Mouse (Mus musculus): ENCODE measurements around the gene Chst4. TPM values are rescaled to one million over a fixed set of nuclear protein-coding genes. Genes with fewer than 3 reads are reported as not detected.

Chst4 gene
- not detected for total RNA-seq (2023)

DNA sequence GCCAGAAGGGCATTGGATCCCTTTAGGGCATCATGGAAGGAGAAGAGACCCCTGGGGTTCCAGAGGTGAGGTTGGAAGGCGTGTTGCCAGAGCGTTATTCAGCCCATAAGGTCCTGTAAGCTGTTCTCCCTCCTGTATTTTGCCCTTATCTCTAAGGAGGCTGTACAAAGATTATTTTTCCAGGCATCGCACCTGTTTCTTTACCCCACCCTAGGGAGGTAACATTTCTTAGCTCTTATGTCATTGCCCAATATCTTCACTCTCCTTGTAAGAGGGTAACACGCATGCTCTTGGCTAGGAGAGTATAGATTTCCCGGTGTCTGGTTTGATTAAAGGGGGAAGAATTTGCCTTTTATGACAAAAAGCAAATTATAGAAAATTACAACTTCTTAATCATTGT is at the start of gene Chst4:
Gene Chst4 (minus strand): TSS at position 82 of the 400 bp plus-strand sequence.

DNA sequence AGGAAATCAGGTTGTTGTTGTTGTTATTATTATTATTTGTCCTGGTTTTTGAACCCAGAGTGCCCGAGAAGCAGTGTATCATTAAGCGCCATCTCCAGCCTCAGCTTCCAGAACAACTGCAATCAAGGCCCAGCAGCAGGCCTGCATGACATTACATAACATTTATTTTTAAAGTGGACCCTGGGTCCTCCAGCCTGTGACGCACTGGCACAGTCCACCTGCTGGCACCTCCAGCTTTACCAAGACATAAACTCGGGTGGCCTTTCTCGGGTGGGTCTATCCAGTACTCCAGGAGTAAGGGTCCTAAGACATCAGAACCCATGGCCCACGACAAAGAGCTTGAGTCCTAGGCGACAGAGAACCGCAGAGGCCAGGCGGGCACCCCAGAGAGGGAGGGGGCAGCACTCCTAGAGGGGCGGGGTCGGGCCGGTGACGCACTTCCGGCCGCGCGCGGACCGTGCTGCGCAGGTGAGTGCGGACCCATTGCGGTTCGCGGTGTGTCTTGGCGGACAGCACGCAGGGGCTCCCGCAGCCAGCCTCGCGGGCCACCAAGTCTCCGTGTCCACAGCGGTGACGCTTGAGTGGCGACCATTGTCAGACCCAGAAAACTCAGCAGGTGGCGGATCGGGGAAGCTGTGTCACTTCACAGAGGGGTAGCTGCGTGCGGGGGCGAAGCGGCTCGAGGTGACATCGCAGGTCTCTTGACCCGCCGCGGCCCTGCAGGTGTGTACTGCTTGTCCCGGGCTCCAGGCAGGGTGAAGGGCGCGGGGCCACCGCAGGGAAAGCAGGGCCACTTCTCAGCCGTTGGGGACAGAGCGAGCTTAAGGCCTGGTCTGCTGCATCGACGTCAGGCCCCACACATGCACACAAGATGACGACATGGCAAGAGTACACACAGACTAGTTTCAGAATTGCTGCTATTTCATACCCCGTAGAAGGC is 40.0 kb upstream of the Chst4 start, which contains the start of gene Zfp612:
Gene Zfp612 (plus strand): TSS at position 465 of the 940 bp plus-strand sequence.

DNA sequence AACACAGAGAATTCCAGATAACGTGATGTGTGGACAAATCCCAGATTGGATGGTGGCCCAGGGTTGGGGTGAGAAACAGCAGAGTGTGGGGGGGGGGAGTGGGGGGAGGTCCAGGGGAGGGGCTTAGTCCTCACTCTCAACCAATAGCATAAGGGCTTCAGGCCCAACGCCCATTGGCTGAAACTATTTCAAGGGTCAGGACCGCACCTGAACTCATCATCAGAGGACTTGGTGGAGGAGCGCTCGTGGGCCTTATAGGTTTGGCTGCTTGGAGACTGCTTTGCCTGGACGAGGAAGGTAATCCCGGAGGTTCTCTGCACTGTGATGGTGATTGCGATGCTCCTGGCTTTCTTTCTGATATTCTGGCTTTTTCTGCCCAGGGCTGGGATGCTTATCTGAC is 49.3 kb downstream of the Chst4 start, which contains the start of gene Tat:
Gene Tat (plus strand): TSS at position 214 of the 400 bp plus-strand sequence.

Other genes with a start within 250 kb of the Chst4 start
- gene Phlpp2, start 171.2 kb downstream of the Chst4 start, total RNA-seq (2023), result 1 to 10 TPM; 6.4 to 6.6 TPM
- not detected for gene Marveld3, start 77.5 kb downstream of the Chst4 start, total RNA-seq (2023)
- gene Tat, start 49.3 kb downstream of the Chst4 start, total RNA-seq (2023), result not detected
- not detected for gene Zfp612, start 40.0 kb upstream of the Chst4 start, total RNA-seq (2023)
- gene Gm21964, start 61.5 kb upstream of the Chst4 start, total RNA-seq (2023), result not detected
- gene Gm17720, start 63.0 kb upstream of the Chst4 start, total RNA-seq (2023), result not detected
- not detected for gene Calb2, start 128.5 kb upstream of the Chst4 start, total RNA-seq (2023)
- 1 to 10 TPM; 2.6 to 3.5 TPM for gene Cmtr2, start 175.9 kb upstream of the Chst4 start, total RNA-seq (2023)
- not detected for gene Hydin, start 227.2 kb upstream of the Chst4 start, total RNA-seq (2023)

Measured in neutrophil, adult 83 days (primary cell).